In genomic region chr19:43384346-43384977, GRCm38 (mm10) we compare ENCODE assay signal across 9 mouse cellular contexts. TPM values are rescaled to one million over a fixed set of nuclear protein-coding genes. Genes with fewer than 3 reads are reported as not detected.
A peak's percentile ranks its signal among the peaks of the same experiment; 100 is the strongest.
DNase-seq lines count a peak whose midpoint lies in the region; ATAC-seq and TF ChIP-seq lines count a peak whose summit lies in the region.
"Had no signal": no experiment of that assay in that cellular context is flagged by ENCODE, and none has a peak within 500 bp of the region (broad histone marks: within the 10 kb centered on the region; RNA-seq: fewer than 3 reads in every experiment).

No protein-coding gene starts in this region.

- intact Hi-C loops in heart, postnatal 36 days (cut with DNase I) = loop anchor here (10.0 kb wide), 1 partner anchor 230 kb away; the partner anchor contains the start of gene Nkx2-3

- 3% methylated on average over 19 of the region's 19 CpGs for WGBS in heart, embryonic 11.5 days (ENCODE audit: insufficient replicate concordance)
- WGBS in midbrain, embryonic 10.5 days = under 1% methylated on average over 19 of the region's 19 CpGs

- in situ Hi-C loops in ES-E14 (cut with MboI; ENCODE audit: low sequenced_read_pairs in 2 of 2, unreplicated experiment in 2 of 2) = no loop called here

- H3K9ac ChIP-seq in heart, embryonic 11.5 days (ENCODE audit: low read depth, low read length) = 0 out of 2 replicates have a peak overlapping the region, but pooled peaks have one; percentile 49
- H3K9ac ChIP-seq in ES-E14 (ENCODE audit: insufficient read depth, low read depth, low read length, poor library complexity, severe bottlenecking) = no peak overlapping the region

- DNase-seq in heart, postnatal 36 days = no peak
- DNase-seq in ES-E14 (ENCODE audit: low read depth, low spot score) = peak; percentile 15
- DNase-seq in forelimb bud, embryonic 11.5 days (ENCODE audit: low read depth, low spot score) = peak; percentile 23
- DNase-seq in midbrain, embryonic 10.5 days (ENCODE audit: low spot score) = peak; percentile 56
- no peak for DNase-seq in right cerebral cortex, postnatal 4 days
- DNase-seq in spleen, postnatal 14 days (ENCODE audit: low spot score in 2 of 2) = no peak

- H3K4me3 ChIP-seq in heart, embryonic 11.5 days (ENCODE audit: low read depth, low read length) = peak overlapping the region; percentile 42
- H3K4me3 ChIP-seq in ES-E14 (ENCODE audit: insufficient read depth in 1 of 2, low read depth in 1 of 2, low read length in 2 of 2, poor library complexity in 1 of 2, severe bottlenecking in 1 of 2) = peak overlapping the region; percentile 44 to 50
- H3K4me3 ChIP-seq in midbrain, embryonic 10.5 days = peak overlapping the region; percentile 50

- H3K4me2 ChIP-seq in heart, embryonic 11.5 days = peak overlapping the region; percentile 77

- H3K27ac ChIP-seq in heart, embryonic 11.5 days (ENCODE audit: low read depth, low read length) = no peak overlapping the region
- H3K27ac ChIP-seq in ES-E14 (ENCODE audit: insufficient read depth, low read depth, low read length, poor library complexity, severe bottlenecking) = no peak overlapping the region
- H3K27ac ChIP-seq in midbrain, embryonic 10.5 days (replicated peaks) = no peak overlapping the region; the same call in 1 of the 2 replicates

- ATAC-seq in heart, embryonic 11.5 days (replicated peaks; ENCODE audit: insufficient number of reproducible peaks, low FRiP score, low TSS enrichment) = no peak
- ATAC-seq in megakaryocyte-erythroid progenitor cell, adult 5-6 weeks (replicated peaks; ENCODE audit: low FRiP score, low TSS enrichment, poor library complexity, severe bottlenecking) = no peak

- no peaks in the 10 kb centered on the region for H3K9me3 ChIP-seq in heart, embryonic 11.5 days (replicated peaks; ENCODE audit: control insufficient read depth, low read length)
- H3K9me3 ChIP-seq in ES-E14 (ENCODE audit: control insufficient read depth, insufficient read depth, low read depth, low read length) = no peaks in the 10 kb centered on the region
- H3K9me3 ChIP-seq in midbrain, embryonic 10.5 days (replicated peaks) = no peaks in the 10 kb centered on the region

- peaks cover 7% of the 10 kb centered on the region for H3K4me1 ChIP-seq in heart, embryonic 11.5 days (ENCODE audit: control insufficient read depth, insufficient read depth, low read length)
- no peaks in the 10 kb centered on the region for H3K4me1 ChIP-seq in ES-E14 (ENCODE audit: control insufficient read depth in 2 of 2, insufficient read depth in 2 of 2, low read length in 2 of 2, poor library complexity in 1 of 2)
- H3K4me1 ChIP-seq in midbrain, embryonic 10.5 days = peaks cover 46% of the 10 kb centered on the region

- peaks cover 61% of the 10 kb centered on the region for H3K27me3 ChIP-seq in heart, embryonic 11.5 days (ENCODE audit: control insufficient read depth, insufficient read depth, low read length)
- peaks cover 85% of the 10 kb centered on the region for H3K27me3 ChIP-seq in midbrain, embryonic 10.5 days (ENCODE audit: low read depth, poor library complexity, severe bottlenecking)

- no peaks in the 10 kb centered on the region for H3K36me3 ChIP-seq in heart, embryonic 11.5 days (ENCODE audit: control insufficient read depth, insufficient read depth, low read length)
- no peaks in the 10 kb centered on the region for H3K36me3 ChIP-seq in ES-E14 (ENCODE audit: control insufficient read depth, insufficient read depth, low read length, poor library complexity, severe bottlenecking)
- H3K36me3 ChIP-seq in midbrain, embryonic 10.5 days = no peaks in the 10 kb centered on the region

TF ChIP-seq in ES-E14, 5 proteins besides CTCF, POLR2A, EP300 and RAD21:
- TF ChIP-seq HCFC1 (IDR thresholded peaks at IDR 0.05; ENCODE audit: borderline replicate concordance, insufficient read depth, low read length) (no peak), ZNF384 (IDR thresholded peaks at IDR 0.05; ENCODE audit: low read depth, low read length) (no peak), MAFK (IDR thresholded peaks at IDR 0.05; ENCODE audit: insufficient read depth, low read depth, low read length) (no peak), CHD2 (IDR thresholded peaks at IDR 0.05; ENCODE audit: low read depth, low read length) (no peak), ZC3H11A (IDR thresholded peaks at IDR 0.05; ENCODE audit: borderline replicate concordance, low read depth, low read length) (no peak)

RNA-seq across cellular contexts. Expression of gene Hpse2, which starts 3.7 kb away (rescaled TPM):
- 0.27 TPM in 1 of 2 replicates, not detected in the other for polyA plus RNA-seq in heart, embryonic 11.5 days (2014; fragmentation: Nextera tagmentation; extraction: Ambion mirVana)
- total RNA-seq in heart, postnatal 36 days (2021) = under 1 TPM in 1 of 2 experiments, not detected in 1; 0.14 TPM
- total RNA-seq in ES-E14 (2012; rRNA removed) = 0.27 and 0.69 TPM in 2 replicates
- 0.39 and 0.45 TPM in 2 replicates for polyA plus RNA-seq in midbrain, embryonic 10.5 days (2016; fragmentation: Nextera tagmentation; extraction: Ambion mirVana)
- not detected in 2 replicates for total RNA-seq in megakaryocyte-erythroid progenitor cell, adult 5-6 weeks (2014; fragmentation: Nextera tagmentation)
- total RNA-seq in megakaryocyte-erythroid progenitor cell, adult 5-6 weeks (2017) = not detected in 2 replicates
- total RNA-seq: adrenal gland, adult 2 months had no signal
- polyA plus RNA-seq: adrenal gland, adult 2 months had no signal

RNA-seq across cellular contexts. Expression of gene Cnnm1, which starts 55.8 kb away (rescaled TPM):
- 0.11 and 0.20 TPM in 2 replicates for polyA plus RNA-seq in heart, embryonic 11.5 days (2014; fragmentation: Nextera tagmentation; extraction: Ambion mirVana)
- total RNA-seq in heart, postnatal 36 days (2021) = not detected
- 2.6 TPM in 2 replicates for total RNA-seq in ES-E14 (2012; rRNA removed)
- 0.27 and 0.53 TPM in 2 replicates for polyA plus RNA-seq in midbrain, embryonic 10.5 days (2016; fragmentation: Nextera tagmentation; extraction: Ambion mirVana)
- 0.27 and 2.5 TPM in 2 replicates for total RNA-seq in megakaryocyte-erythroid progenitor cell, adult 5-6 weeks (2014; fragmentation: Nextera tagmentation)
- total RNA-seq in megakaryocyte-erythroid progenitor cell, adult 5-6 weeks (2017) = 0.33 TPM in 1 of 2 replicates, not detected in the other

Comparison
In these comparisons a context has a peak if more than half of its experiments do, and no peak if none do; other contexts are left out.
1. DNase-seq: peak in ES-E14 (single experiment), forelimb bud, embryonic 11.5 days (single experiment) and midbrain, embryonic 10.5 days (single experiment); none in heart, postnatal 36 days (0 of 2), right cerebral cortex, postnatal 4 days (single experiment) and spleen, postnatal 14 days (0 of 2).
2. Peak in every context shown above with its lines, with median percentiles within 50 percentile points of each other: H3K4me3 ChIP-seq.